Mouse (Mus musculus) hindbrain, embryonic 11.5 days (tissue): ENCODE results near the gene Evx2. TPM values are rescaled to one million over a fixed set of nuclear protein-coding genes. Genes with fewer than 3 reads are reported as not detected.

Experiments used
- ATAC-seq: fragments of 200-750 bp; cut with Nextera tagmentation; 2 replicates; pipeline ENCODE4 v1.8.0; 2017; ENCODE audit warnings: mild to moderate bottlenecking, moderate TSS enrichment, moderate library complexity; ENCODE audit not compliant: low FRiP score
- DNase-seq: peaks from one replicate; pipeline ENCODE4 v3.0.0-alpha.2; 2015; ENCODE audit warnings: low spot score
- H3K27ac ChIP-seq: fragments of 300-500 bp; sonication (generic); 2 replicates; pipeline ENCODE4 v1.5.1; 2014; ENCODE audit warnings: mild to moderate bottlenecking, low read depth, low read length
- H3K27me3 ChIP-seq: fragments of 300-500 bp; sonication (generic); 2 replicates; pipeline ENCODE4 v1.6.1; 2014; ENCODE audit warnings: mild to moderate bottlenecking, low read length, moderate library complexity, mixed read lengths; ENCODE audit not compliant: control insufficient read depth, insufficient read depth
- H3K36me3 ChIP-seq: fragments of 300-500 bp; sonication (generic); 2 replicates; pipeline ENCODE4 v1.6.1; 2014; ENCODE audit warnings: mild to moderate bottlenecking, low read length, moderate library complexity, mixed read lengths; ENCODE audit not compliant: control insufficient read depth, insufficient read depth
- H3K4me1 ChIP-seq: fragments of 300-500 bp; sonication (generic); replicated peaks from 2 replicates; pipeline ENCODE4 v1.6.1; 2014; ENCODE audit warnings: low read length, mixed read lengths; ENCODE audit not compliant: control insufficient read depth, insufficient read depth
- H3K4me2 ChIP-seq: fragments of 300-500 bp; sonication (generic); replicated peaks from 2 replicates; pipeline ENCODE4 v1.6.1; 2014; ENCODE audit warnings: mild to moderate bottlenecking, low read depth, low read length
- H3K4me3 ChIP-seq: fragments of 300-500 bp; sonication (generic); 2 replicates; pipeline ENCODE4 v1.5.1; 2014; ENCODE audit warnings: low read depth, low read length
- H3K9ac ChIP-seq: fragments of 300-500 bp; sonication (generic); 2 replicates; pipeline ENCODE4 v1.6.1; 2014; ENCODE audit warnings: low read depth, low read length
- H3K9me3 ChIP-seq: fragments of 300-500 bp; sonication (generic); 2 replicates; pipeline ENCODE4 v1.6.1; 2016; ENCODE audit warnings: low read length; ENCODE audit not compliant: control insufficient read depth
- WGBS: fragments of 180-500 bp; shearing (Covaris S2); extraction: QIAGEN DNeasy Blood & Tissue Kit; methylation state at CpG from one replicate; pipeline ENCODE4 v1.1.7; 2014; 5-methylcytosine and 5-hydroxymethylcytosine counted together
- polyA plus RNA-seq: library from polyadenylated mRNA; unstranded; fragments of >200 nt; fragmentation: Nextera tagmentation; extraction: Ambion mirVana; gene quantifications from 2 replicates; pipeline ENCODE4 v1.2.1, GENCODE M21; 2014

Evx2 gene
- polyA plus RNA-seq, 1 experiment from 2014 or later = 2.4 TPM

GRCm38 (mm10) chr2:74655821-74656631, 3.3 kb downstream of the Evx2 start:
- under 1% methylated on average over 55 of the region's 69 CpGs for WGBS
- H3K27me3 ChIP-seq = peaks cover 83% of the 10 kb centered on the region
- ATAC-seq (no peak), DNase-seq (peak; percentile 80)
- H3K9ac ChIP-seq = peak overlapping the region; percentile 44
- H3K27ac ChIP-seq = peak overlapping the region; percentile 42; the same call in 1 of the 2 replicates
- no peaks in the 10 kb centered on the region for H3K9me3 ChIP-seq
- peaks cover 5% of the 10 kb centered on the region; the same call in 1 of the 2 replicates for H3K4me1 ChIP-seq
- H3K4me2 ChIP-seq = peak overlapping the region; percentile 42
- peak overlapping the region; percentile 35 for H3K4me3 ChIP-seq
- no peaks in the 10 kb centered on the region for H3K36me3 ChIP-seq

GRCm38 (mm10) chr2:74655420-74655781, 4.0 kb downstream of the Evx2 start:
- H3K36me3 ChIP-seq = no peaks in the 10 kb centered on the region
- no peak overlapping the region; the same call in 1 of the 2 replicates for H3K9ac ChIP-seq
- no peak for ATAC-seq
- peak overlapping the region; percentile 42 for H3K4me2 ChIP-seq
- WGBS = 2% methylated on average over 26 of the region's 47 CpGs
- peaks cover 83% of the 10 kb centered on the region for H3K27me3 ChIP-seq
- peak overlapping the region; percentile 35 for H3K4me3 ChIP-seq
- peak; percentile 62 for DNase-seq
- peak overlapping the region; percentile 42; the same call in 1 of the 2 replicates for H3K27ac ChIP-seq
- H3K9me3 ChIP-seq = no peaks in the 10 kb centered on the region
- peaks cover 5% of the 10 kb centered on the region; the same call in 1 of the 2 replicates for H3K4me1 ChIP-seq

GRCm38 (mm10) chr2:74654743-74655419, 4.5 kb downstream of the Evx2 start:
- Histone ChIP-seq H3K27ac (no peak overlapping the region), H3K4me2 (no peak overlapping the region; the same call in 1 of the 2 replicates), H3K9me3 (no peaks in the 10 kb centered on the region), H3K4me1 (peaks cover 5% of the 10 kb centered on the region; the same call in 1 of the 2 replicates), H3K27me3 (peaks cover 83% of the 10 kb centered on the region), H3K4me3 (peak overlapping the region; percentile 35; the same call in 1 of the 2 replicates), H3K9ac (no peak overlapping the region), H3K36me3 (no peaks in the 10 kb centered on the region)
- peak; percentile 43; the same call in 1 of the 2 replicates for ATAC-seq
- 5% methylated on average over 20 of the region's 20 CpGs for WGBS
- DNase-seq = peak; percentile 58

GRCm38 (mm10) chr2:74653781-74654535, 5.4 kb downstream of the Evx2 start:
- H3K36me3 ChIP-seq = no peaks in the 10 kb centered on the region
- peaks cover 83% of the 10 kb centered on the region for H3K27me3 ChIP-seq
- H3K4me3 ChIP-seq = no peak overlapping the region
- WGBS = 11% methylated on average over 17 of the region's 17 CpGs
- no peak overlapping the region for H3K4me2 ChIP-seq
- H3K4me1 ChIP-seq = peaks cover 5% of the 10 kb centered on the region; the same call in 1 of the 2 replicates
- DNase-seq (peak; percentile 56), ATAC-seq (no peak)
- H3K27ac ChIP-seq = no peak overlapping the region
- H3K9me3 ChIP-seq = no peaks in the 10 kb centered on the region
- no peak overlapping the region for H3K9ac ChIP-seq

GRCm38 (mm10) chr2:74652996-74653340, 6.4 kb downstream of the Evx2 start:
- WGBS = 43% methylated on average over 2 of the region's 2 CpGs
- no peak for DNase-seq

GRCm38 (mm10) chr2:74647082-74647864, 12.1 kb downstream of the Evx2 start:
- DNase-seq (peak; percentile 24), ATAC-seq (no peak)
- no peak overlapping the region for H3K9ac ChIP-seq
- no peak overlapping the region for H3K4me3 ChIP-seq
- H3K36me3 ChIP-seq = no peaks in the 10 kb centered on the region
- H3K4me2 ChIP-seq = no peak overlapping the region
- H3K4me1 ChIP-seq = no peaks in the 10 kb centered on the region
- no peaks in the 10 kb centered on the region for H3K9me3 ChIP-seq
- peaks cover 79% of the 10 kb centered on the region for H3K27me3 ChIP-seq
- no peak overlapping the region for H3K27ac ChIP-seq
- WGBS = 14% methylated on average over 7 of the region's 7 CpGs

More at GRCm38 (mm10) chr2:74652996-74653340, 6.4 kb downstream of the Evx2 start:
- no peak for ATAC-seq
- Histone ChIP-seq H3K4me1 (peaks cover 5% of the 10 kb centered on the region; the same call in 1 of the 2 replicates), H3K9ac (no peak overlapping the region), H3K36me3 (no peaks in the 10 kb centered on the region), H3K27me3 (peaks cover 84% of the 10 kb centered on the region), H3K27ac (no peak overlapping the region), H3K4me3 (no peak overlapping the region), H3K9me3 (no peaks in the 10 kb centered on the region), H3K4me2 (no peak overlapping the region)

- no peaks in the 10 kb centered on the region for H3K36me3 ChIP-seq
- DNase-seq (no peak), ATAC-seq (no peak)
- H3K27ac ChIP-seq = no peak overlapping the region
- WGBS = 77% methylated on average over 3 of the region's 3 CpGs
- H3K9ac ChIP-seq = no peak overlapping the region
- H3K4me1 ChIP-seq = no peaks in the 10 kb centered on the region
- H3K4me3 ChIP-seq = no peak overlapping the region
- no peaks in the 10 kb centered on the region for H3K9me3 ChIP-seq
- H3K4me2 ChIP-seq = no peak overlapping the region
- H3K27me3 ChIP-seq = peaks cover 65% of the 10 kb centered on the region
These were observed 13.7 kb downstream of the Evx2 start for GRCm38 (mm10) chr2:74645631-74646030.

- peaks cover 34% of the 10 kb centered on the region for H3K27me3 ChIP-seq
- ATAC-seq (no peak), DNase-seq (no peak)
- no peak overlapping the region for H3K4me3 ChIP-seq
- H3K27ac ChIP-seq = no peak overlapping the region
- no peak overlapping the region for H3K4me2 ChIP-seq
- H3K36me3 ChIP-seq = no peaks in the 10 kb centered on the region
- H3K9me3 ChIP-seq = no peaks in the 10 kb centered on the region
- 72% methylated on average over 5 of the region's 5 CpGs for WGBS
- H3K9ac ChIP-seq = no peak overlapping the region
- H3K4me1 ChIP-seq = no peaks in the 10 kb centered on the region
These were observed 16.9 kb downstream of the Evx2 start for GRCm38 (mm10) chr2:74642431-74642830.
